Mouse (Mus musculus) right cerebral cortex, adult 2 months (tissue): ENCODE results near the gene Cubn.

Experiments used
- DNase-seq, 2 experiments: peaks; one replicate each; pipeline ENCODE4 v3.0.0; 2021 to 2022; ENCODE audit warnings: low spot score in 2 of 2

The Cubn gene

GRCm38 (mm10) chr2:13357885-13358552, 133.6 kb downstream of the Cubn start:
- DNase-seq: no peak

- DNase-seq: no peak
Measured at GRCm38 (mm10) chr2:13352775-13353174, 138.8 kb downstream of the Cubn start.

DNA sequence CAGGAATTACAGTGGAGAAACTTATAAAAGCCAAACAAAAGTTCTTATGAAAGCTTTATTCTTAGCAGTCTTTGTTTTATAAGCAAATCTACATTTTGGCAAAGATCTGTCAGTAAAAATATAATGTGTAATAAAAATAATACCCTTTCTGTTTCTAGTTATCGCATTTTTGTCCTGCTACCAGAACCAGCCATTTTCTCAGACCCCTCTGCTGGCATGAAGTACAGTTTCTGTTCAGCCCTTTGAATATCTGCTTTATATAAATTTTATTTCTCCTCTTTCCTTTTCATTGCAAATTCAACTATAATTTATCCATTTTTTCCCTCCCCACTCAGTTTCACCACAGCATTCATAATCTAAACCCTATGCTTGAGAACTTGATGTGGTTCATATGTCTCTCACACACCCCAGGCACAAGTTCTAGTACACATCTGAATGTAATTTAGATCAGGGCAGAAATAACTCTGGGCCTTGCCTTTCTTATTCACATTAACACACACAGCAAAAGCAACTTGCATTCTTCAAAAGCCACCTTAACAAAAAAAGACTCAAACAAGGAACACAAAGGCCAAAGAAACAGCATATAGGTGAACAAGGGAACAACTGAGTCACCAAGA, 139.4 kb downstream of the Cubn start:
- DNase-seq: no peak

DNA sequence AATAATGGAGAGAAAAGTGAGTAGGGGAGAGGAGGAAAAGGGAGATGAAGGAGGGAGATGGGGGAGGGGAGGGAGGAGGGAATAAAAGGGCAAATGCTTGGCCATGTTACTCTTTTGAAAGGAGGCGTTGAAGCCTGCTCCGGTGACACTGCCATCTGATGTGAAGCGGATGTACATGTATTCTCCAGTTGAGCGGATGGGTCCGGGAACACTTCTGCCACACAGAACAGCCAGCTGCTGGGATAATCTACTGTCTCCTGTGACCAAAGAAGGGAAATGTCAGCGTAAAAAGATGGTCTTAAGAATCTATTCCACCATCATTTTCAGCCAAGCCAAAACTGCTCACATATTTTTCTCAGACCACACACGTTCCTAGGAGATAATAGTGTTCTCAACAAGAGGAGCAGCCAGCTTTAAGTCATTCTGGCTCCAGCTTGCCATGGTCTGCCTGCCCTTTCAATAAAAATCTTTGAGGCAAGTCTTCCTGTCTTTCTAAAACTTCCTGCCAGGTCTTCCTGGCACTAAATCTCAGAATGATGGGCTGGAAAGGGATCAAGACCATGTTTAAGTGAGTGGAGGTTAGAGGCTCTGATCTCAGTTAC, 149.2 kb downstream of the Cubn start:
- no peak for DNase-seq

DNA sequence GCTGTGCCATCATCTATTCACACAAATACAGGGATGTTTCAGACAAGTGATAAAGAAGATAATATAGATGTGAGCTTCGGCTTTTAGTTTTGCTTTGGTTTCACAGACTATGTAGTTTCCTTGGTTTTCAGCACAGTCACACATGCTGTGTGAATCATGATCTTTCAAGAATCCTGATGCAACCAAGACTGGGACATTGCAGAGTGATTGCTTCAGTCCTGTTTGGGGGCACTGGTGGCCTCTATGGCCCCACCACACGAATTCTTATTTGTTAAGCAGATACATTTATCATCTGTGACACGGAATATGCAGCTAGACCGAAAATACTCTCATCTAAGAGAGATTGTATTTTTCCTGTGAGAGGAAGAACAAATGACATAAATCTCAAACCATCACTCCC, 156.2 kb downstream of the Cubn start:
- no peak for DNase-seq

- peak in 1 of 2 experiments; percentile 7 for DNase-seq
Measured at GRCm38 (mm10) chr2:13329754-13330417, 161.7 kb downstream of the Cubn start.

GRCm38 (mm10) chr2:13303376-13303775, 188.2 kb downstream of the Cubn start:
- DNase-seq: no peak

GRCm38 (mm10) chr2:13299031-13299430, 192.6 kb downstream of the Cubn start:
- peak in 1 of 2 experiments; percentile 36 for DNase-seq

DNA sequence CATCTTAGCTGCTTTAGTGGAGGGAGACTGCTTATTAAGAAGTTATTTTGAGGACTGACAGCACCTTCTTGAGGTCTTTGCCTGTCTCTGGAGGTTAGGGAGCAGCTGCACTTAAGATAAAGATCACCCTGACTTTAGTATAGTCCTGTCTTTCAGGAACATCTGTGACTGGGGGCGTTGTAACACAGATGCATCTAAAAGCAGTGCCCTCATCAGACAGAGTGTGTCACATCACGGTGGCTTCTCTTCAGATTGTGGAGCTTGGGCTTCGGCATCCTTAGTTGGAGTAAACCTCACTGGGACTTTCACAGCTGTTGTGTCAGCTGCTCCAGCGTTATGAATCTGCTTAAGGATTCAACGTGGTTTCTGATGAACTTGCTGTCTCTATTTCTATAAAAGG, 193.9 kb downstream of the Cubn start:
- DNase-seq: peak in 1 of 2 experiments; percentile 17

DNA sequence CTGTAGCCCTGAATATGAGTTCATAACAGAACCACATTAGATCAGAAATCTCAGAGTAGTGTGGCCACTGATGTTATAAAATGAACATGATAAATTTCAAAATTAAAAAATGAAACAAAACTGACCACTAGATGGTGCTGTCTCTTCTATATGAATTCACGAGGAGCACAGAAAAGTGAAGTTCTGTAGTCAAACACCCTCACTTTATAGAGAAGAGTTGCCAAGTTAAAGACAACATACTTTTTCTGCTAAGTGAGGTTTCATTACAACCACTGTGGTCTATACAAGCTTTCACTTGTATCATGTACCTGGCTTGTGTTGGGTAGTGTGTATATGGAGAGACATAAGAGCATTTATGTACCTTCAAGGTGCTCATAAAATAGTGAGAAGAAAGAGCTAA, 201.0 kb downstream of the Cubn start:
- no peak for DNase-seq

DNA sequence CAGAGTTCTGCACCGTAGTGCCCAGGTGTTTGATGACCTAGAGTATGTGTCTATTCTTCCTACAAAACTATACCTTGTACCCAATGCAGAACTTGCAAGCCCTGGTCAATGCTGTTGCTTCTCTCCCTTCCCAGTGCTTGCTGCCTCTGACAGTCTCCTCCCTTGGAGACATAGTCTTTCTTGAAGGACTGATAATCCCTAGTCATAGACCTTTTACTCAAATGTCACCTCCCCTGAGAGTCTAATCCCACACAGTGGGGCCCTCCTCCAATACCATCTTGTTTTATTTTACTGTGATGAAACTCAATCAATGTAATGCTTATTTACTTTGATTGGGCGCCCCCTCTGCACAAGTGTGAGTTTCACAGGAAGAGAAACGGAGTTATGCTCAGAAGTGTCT, 201.5 kb downstream of the Cubn start:
- DNase-seq: no peak

DNA sequence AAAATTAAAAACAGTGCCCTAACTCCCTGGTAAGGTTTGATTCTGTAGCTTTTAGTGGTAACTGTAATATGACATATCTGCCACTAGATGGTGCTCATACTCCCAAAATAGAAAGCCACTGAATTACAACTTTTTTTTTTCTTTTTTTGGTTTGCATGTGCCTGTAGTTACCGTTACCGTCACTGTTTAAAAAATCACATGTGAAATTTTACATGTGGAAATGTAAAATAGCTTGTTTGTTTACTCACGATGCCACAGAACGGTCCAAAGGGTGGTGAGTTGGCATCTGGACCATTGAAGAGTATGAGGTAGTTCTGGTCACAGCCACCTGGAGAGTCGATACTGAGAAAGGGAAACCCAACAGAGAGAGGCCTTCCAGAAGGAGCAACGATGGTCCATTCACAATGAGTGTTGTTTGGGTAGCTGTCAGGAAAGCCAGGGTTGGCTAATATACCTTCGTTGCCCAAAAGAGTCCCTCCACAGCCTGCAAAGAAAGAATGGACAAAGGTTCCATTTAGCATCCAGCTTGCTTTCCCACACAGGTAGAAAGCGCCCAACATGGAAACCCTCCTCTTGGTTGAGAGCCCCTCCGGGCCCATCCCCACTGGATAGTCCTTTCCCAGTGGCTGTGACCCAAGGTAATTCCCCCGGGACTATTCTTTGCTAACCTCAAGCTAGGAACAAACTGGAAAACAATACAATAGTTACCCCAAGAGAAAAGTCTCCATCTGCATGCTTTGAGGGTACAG, 213.3 kb downstream of the Cubn start:
- DNase-seq: no peak

DNA sequence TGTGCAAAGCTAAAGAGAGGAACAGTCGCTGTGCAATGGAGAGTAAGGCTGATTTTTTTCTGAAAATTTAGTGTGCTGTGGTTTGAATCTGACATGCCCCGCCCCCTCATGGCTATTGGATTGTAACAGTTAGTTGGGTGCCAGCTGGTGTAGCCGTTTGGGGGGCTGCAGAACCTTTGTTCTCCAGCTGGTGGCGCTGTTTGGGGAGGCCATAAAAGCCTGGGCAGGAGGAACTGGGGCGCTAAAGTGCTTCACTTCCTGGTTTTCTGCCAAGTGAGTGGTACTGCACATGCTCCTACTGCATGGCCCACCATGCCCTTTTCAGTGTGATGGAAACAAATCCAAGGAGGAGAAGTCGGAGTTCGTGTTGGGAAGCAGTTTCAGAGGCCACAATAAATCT, 215.7 kb downstream of the Cubn start:
- DNase-seq: no peak

DNA sequence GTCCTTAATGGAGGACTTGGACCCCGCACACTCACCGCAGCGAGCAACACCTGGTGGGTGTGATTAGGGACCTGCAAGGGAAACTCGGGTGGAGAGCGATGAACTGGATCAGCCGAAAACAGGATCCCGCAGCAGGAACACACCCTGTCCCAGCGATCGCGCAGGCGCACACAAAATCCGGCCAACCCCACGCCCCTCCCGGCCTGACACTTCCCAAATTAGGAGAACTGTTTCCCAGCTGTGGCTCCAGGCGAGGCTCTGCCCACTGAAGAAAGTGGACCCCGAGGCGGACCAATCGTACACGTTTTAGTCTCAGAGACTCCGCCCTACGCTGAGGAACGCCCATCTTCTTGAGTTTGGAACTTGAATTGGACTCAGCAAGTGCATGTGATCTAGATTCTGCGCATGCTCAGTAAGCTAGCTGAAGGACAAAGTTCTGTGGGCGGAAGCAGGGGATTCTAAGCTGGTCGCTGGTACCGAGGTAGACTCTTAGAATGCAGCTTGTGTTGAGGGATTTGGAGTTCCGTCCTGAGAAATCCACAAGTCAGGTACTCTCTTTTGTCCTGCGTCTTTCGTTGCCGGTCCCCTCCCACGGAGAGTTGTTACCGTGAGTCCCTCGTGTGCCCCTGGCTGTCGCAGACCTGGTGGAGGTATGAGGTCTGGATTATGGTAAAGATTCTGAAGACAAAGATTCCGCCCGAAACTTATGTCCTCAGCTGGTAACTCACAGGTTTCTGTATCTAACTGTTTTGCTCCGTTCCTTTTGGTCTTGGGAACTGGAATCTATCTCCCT, 220.3 kb downstream of the Cubn start, which contains the start of gene Rsu1:
Rsu1 (minus strand) TSS at position 251 of the 793 bp plus-strand sequence.
- DNase-seq: peak; percentile 94 to 97

DNA sequence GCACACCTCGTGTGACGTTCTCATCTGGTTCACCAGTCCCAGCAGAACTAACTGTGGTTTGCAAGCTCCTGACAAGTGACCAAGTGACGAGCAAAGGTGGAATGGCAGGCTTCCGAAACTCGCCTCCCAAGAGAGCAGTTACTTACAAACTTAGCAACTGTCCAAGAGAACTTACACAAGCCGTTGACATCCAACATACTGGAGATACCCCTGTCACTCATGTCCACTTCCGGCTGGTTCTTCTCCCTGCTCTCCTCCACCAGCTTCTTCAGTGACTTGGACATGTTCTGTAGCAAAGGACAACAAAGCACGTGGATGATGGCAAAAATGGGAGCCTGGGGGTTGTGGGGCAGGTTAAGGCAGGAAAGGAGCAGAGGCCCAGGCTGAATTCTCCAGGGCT, 220.9 kb downstream of the Cubn start:
- peak in 1 of 2 experiments; percentile 11 for DNase-seq

GRCm38 (mm10) chr2:13268681-13269293, 222.8 kb downstream of the Cubn start:
- DNase-seq: no peak

- DNase-seq: peak; percentile 23 to 25
Measured at GRCm38 (mm10) chr2:13264875-13265274, 226.7 kb downstream of the Cubn start.

- DNase-seq: no peak
Measured at GRCm38 (mm10) chr2:13263150-13263549, 228.5 kb downstream of the Cubn start.

GRCm38 (mm10) chr2:13258606-13259005, 233.0 kb downstream of the Cubn start:
- no peak for DNase-seq

GRCm38 (mm10) chr2:13240711-13241110, 250.9 kb downstream of the Cubn start:
- no peak for DNase-seq
